Mouse (Mus musculus) myocyte (in vitro differentiated cells): ENCODE measurements around the gene Grik4.

Experiments
- MAX ChIP-seq: IDR thresholded peaks from one replicate; pipeline ENCODE4 v1.6.1; 2011; ENCODE audit warnings: low read depth, mild to moderate bottlenecking, control low read depth
- MYOG ChIP-seq, 3 experiments: IDR thresholded peaks; one replicate each; pipeline ENCODE4 v1.6.1; 2011; ENCODE audit warnings: control low read depth in 2 of 3, low read depth in 2 of 3, mild to moderate bottlenecking in 2 of 3; ENCODE audit not compliant: insufficient read length in 2 of 3, control insufficient read depth in 1 of 3, insufficient read depth in 1 of 3
- POLR2A ChIP-seq: IDR thresholded peaks from one replicate; pipeline ENCODE4 v1.6.1; 2011; ENCODE audit warnings: low read depth, mild to moderate bottlenecking, control low read depth, moderate library complexity; ENCODE audit not compliant: insufficient read length
- POLR2AphosphoS2 ChIP-seq: IDR thresholded peaks from one replicate; pipeline ENCODE4 v1.6.1; 2011; ENCODE audit warnings: low read depth, control low read depth; ENCODE audit not compliant: insufficient read length
- USF1 ChIP-seq: IDR thresholded peaks from one replicate; pipeline ENCODE4 v1.6.1; 2011; ENCODE audit warnings: low read depth, mild to moderate bottlenecking, control low read depth, moderate library complexity

GRCm38 (mm10) chr9:42721146-42721545 is 223.1 kb downstream of the Grik4 start:
- TF ChIP-seq MYOG (IDR thresholded peaks at IDR 0.05; ENCODE audit: control insufficient read depth in 1 of 3, insufficient read depth in 1 of 3, insufficient read length in 2 of 3, low read depth in 2 of 3) (no peak), POLR2A (no peak), USF1 (no peak), POLR2AphosphoS2 (no peak), MAX (no peak)
